Mouse (Mus musculus): ENCODE data around the gene Evl.

DNA sequence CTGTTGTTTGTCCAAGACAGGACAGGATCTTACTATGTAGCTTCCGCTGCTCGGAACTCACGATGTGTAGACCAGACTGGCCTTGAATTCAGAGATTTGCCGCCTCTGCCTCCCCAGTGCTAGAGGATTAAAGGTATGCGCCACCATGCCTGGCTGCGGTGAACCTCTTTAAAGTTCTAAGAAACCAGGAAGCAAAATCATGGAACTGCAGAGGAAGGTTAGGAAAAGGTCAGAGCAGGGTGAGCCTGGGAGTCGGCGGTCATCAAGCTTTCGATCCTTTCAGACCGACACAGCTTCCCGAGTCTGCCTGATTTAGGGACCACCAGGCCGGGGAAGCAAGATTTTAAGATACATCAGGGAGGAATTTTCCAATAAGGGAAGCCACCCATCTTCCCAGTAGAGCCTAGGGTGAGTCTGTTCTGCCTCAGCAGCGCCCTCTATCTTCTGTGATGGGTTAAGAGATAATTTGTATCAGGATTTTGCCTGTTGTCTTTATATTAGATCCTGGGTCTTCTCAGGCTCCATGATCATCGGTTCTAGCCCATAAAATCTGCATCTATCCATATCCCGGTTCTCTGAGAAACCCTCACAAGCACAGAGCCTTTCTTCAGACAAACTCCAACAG, 7.2 kb upstream of the Evl start:
- TF ChIP-seq POLR2A (IDR thresholded peaks at IDR 0.05; ENCODE audit: low read depth, low read length) = no peak
- TF ChIP-seq CTCF (IDR thresholded peaks at IDR 0.05; ENCODE audit: borderline replicate concordance, insufficient read depth, low read length) = no peak
